Mouse (Mus musculus) gonadal fat pad, adult 2 months (tissue): ENCODE measurements around the gene Hao2. TPM values are rescaled to one million over a fixed set of nuclear protein-coding genes. Genes with fewer than 3 reads are reported as not detected.

Experiments used
- DNase-seq: peaks from one replicate; pipeline ENCODE4 v3.0.0-alpha.2; 2012; ENCODE audit warnings: low read depth
- polyA plus RNA-seq: library from polyadenylated mRNA; depleted of rRNA; stranded (reverse); fragments of >200 nt; gene quantifications from 2 replicates; pipeline ENCODE4 v1.2.3, GENCODE M21; 2012; rRNA removed

Hao2 gene
- polyA plus RNA-seq, 1 experiment = 0.07 TPM

DNA sequence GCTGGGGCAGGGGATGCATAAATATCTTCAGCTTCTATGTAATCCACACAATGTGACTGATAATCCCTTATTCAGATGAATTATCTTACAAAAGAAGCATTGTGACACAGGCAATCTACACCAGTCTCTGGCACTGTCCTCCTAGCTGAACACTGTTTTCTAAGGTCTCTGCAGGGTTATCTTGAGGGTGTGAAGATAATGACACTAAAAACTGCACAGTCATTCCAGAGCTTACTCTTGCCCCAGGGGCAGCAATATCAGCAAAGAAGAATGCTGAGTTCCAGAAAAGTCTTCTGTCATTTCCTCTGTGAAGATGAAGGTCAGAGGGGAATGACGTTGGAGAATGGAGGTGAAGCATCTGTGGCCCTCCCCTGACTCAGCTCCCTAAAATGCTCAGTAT is 36.1 kb downstream of the Hao2 start:
- DNase-seq = no peak

DNA sequence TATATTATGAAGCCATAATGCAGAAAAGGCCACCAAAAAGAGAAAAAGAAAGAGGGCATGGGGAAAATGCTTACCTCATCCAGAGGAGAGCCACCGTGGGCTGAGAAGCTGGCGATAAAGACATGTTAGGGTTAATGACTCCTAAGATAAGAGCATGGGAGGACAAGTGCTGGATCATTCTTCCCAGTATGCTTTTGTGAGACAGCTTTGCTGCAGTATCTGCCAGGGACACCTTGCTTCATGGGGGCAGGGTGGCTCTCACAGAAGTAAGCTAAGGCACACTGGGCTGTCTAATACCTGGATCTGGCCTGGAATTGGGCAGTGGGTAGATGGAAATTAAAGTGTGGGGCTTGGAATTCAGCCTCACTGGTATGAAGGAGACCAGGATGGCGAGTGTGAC is 37.9 kb downstream of the Hao2 start:
- DNase-seq = no peak

DNA sequence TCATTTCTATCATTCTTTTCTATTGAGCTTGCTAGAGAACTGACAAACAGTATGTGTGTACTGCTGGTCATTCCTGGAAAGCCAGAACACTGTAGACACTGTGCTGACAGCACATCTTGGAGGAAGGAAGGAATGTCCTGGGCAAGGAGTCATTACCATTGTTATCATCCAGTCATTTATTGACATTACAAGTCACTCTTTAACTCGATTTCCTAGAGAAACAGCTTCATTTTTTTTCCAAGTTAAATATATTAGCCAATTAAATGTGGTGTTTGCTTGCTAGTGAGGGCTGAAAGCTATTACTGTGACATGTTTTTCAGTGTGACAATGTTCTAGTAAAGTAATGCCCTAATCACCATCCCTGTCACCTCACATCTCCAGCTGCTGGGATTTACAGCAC is 39.4 kb downstream of the Hao2 start:
- DNase-seq = no peak

GRCm38 (mm10) chr3:98853051-98853450 is 40.0 kb downstream of the Hao2 start:
- no peak for DNase-seq

DNA sequence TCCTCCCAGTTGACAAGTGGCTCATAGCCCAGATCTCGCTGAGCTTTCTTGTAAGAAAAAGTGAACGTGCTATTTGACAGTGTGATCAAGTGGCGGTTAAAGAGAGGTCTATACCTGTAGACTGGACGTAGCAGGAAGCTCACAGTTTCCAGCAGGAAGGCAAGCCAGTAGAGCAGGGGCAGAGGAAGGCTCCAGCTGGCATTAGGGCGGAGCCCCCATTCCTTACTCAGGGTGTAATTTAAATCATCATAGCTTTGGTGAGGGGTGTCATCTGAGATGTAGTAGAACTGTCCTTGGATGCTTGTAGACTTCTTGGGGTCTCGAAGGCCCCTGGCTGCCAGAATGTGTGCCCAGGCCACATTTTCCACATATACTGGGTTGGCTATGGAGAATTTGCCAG is 40.4 kb downstream of the Hao2 start:
- DNase-seq = no peak

- DNase-seq = no peak
These were observed 41.2 kb downstream of the Hao2 start for GRCm38 (mm10) chr3:98851853-98852252.

GRCm38 (mm10) chr3:98850262-98850661 is 42.8 kb downstream of the Hao2 start:
- DNase-seq = no peak

DNA sequence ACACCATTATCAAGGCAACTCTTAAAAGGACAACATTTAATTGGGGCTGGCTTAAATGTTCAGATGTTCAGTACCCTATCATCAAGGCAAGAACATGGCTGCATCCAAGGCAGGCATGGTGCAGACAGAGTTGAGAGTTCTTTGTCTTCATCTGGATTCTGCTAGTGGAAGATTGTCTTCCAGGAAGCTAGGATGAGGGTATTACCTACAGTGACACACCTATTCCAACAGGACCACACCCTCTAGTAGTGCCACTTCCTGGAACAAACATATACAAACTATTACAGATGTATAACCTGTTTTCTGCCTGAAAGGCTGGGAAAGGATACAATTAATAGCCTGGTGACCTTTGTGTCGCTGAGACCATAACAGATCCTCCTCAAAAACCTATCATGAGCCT is 44.1 kb downstream of the Hao2 start:
- no peak for DNase-seq

Other genes with a start within 250 kb of the Hao2 start
- not detected in 2 replicates for gene Hsd3b2, start 168.7 kb downstream of the Hao2 start, polyA plus RNA-seq
- not detected in 2 replicates for gene Hsd3b3, start 130.1 kb downstream of the Hao2 start, polyA plus RNA-seq
- gene Hsd3b6, start 78.8 kb downstream of the Hao2 start, polyA plus RNA-seq = 0.20 TPM in 1 of 2 replicates, not detected in the other
- gene Hsd3b1, start 33.4 kb downstream of the Hao2 start, polyA plus RNA-seq = 0.37 TPM in 1 of 2 replicates, not detected in the other
- 4.4 and 7.3 TPM in 2 replicates for gene Wars2, start 247.8 kb upstream of the Hao2 start, polyA plus RNA-seq